Mouse (Mus musculus) heart, embryonic 10.5 days (tissue): ENCODE results near the gene Vav3. TPM values are rescaled to one million over a fixed set of nuclear protein-coding genes. Genes with fewer than 3 reads are reported as not detected.

Experiments
- DNase-seq: peaks from one replicate; pipeline ENCODE4 v3.0.0-alpha.2; 2017; ENCODE audit warnings: low spot score
- H3K27ac ChIP-seq: fragments of 300-500 bp; sonication (generic); 2 replicates; pipeline ENCODE4 v1.5.1; 2016; ENCODE audit warnings: mild to moderate bottlenecking
- H3K27me3 ChIP-seq: fragments of 300-500 bp; sonication (generic); 2 replicates; pipeline ENCODE4 v1.6.1; 2016; ENCODE audit warnings: mild to moderate bottlenecking; ENCODE audit not compliant: poor library complexity, insufficient read depth, severe bottlenecking
- H3K36me3 ChIP-seq: fragments of 300-500 bp; sonication (generic); 2 replicates; pipeline ENCODE4 v1.6.1; 2016; ENCODE audit warnings: mild to moderate bottlenecking, moderate library complexity
- H3K4me1 ChIP-seq: fragments of 300-500 bp; sonication (generic); 2 replicates; pipeline ENCODE4 v1.6.1; 2016; ENCODE audit warnings: mild to moderate bottlenecking
- H3K4me3 ChIP-seq: fragments of 300-500 bp; sonication (generic); 2 replicates; pipeline ENCODE4 v1.5.1; 2016; ENCODE audit warnings: mild to moderate bottlenecking, moderate library complexity
- H3K9me3 ChIP-seq: fragments of 300-500 bp; sonication (generic); 2 replicates; pipeline ENCODE4 v1.6.1; 2016; ENCODE audit warnings: mild to moderate bottlenecking, moderate library complexity
- WGBS: fragments of 180-500 bp; shearing (Covaris S2); methylation state at CpG from one replicate; pipeline ENCODE4 v1.1.7; 2016; 5-methylcytosine and 5-hydroxymethylcytosine counted together
- polyA plus RNA-seq: library from polyadenylated mRNA; unstranded; fragments of >200 nt; fragmentation: Nextera tagmentation; extraction: Ambion mirVana; gene quantifications from 2 replicates; pipeline ENCODE4 v1.2.1, GENCODE M21; 2016

The Vav3 gene
- polyA plus RNA-seq = 9.3 and 9.4 TPM in 2 replicates

DNA sequence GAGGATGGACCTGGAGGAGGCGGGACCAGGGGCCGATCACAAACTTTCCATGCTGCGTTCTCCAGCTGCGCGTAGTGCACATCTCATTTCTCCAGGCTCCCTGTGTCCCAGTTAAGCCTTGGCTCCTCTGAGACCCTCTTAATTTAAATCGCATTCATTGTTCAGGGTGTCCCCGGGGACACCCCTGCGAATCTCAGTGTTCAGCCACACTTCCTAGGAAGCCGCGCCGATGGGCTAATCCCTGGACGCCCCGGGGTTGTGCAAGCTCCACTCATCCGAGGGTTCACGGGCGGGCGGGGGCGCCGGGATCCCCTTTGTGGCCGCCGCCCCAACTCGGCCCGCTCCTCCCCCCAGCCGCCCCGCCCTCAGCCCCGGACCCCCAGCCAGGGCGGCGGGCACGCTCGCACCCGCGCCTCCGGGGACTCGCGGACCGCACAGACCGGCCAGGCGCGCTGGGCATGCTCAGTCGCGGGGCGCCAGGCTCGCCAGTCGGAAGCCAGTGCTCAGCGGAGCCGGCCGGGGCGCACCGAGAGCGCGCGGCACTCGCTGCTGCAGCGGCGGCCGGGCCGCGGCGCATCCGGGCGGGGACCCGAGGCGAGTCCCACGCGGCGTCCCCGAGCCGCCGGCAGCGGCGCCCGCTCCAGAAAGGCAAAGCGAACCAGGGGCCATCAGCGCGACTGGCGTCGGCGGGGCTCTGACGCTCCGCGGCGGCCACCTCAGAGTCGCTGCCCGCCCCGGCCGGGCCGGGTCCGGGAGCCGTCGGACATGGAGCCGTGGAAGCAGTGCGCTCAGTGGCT is at the start of gene Vav3:
Vav3 (plus strand) TSS at position 380 of the 797 bp plus-strand sequence.
- WGBS = under 1% methylated on average over 92 of the region's 92 CpGs
- peak; percentile 83 for DNase-seq
- Histone ChIP-seq H3K27ac (peak within 1 kb of the TSS; percentile 94), H3K9me3 (no peaks in the 10 kb centered on the region), H3K4me3 (peak within 1 kb of the TSS; percentile 89), H3K4me1 (peaks cover 8% of the 10 kb centered on the region; the same call in 1 of the 2 replicates), H3K36me3 (no peaks in the 10 kb centered on the region), H3K27me3 (no peaks in the 10 kb centered on the region)

DNA sequence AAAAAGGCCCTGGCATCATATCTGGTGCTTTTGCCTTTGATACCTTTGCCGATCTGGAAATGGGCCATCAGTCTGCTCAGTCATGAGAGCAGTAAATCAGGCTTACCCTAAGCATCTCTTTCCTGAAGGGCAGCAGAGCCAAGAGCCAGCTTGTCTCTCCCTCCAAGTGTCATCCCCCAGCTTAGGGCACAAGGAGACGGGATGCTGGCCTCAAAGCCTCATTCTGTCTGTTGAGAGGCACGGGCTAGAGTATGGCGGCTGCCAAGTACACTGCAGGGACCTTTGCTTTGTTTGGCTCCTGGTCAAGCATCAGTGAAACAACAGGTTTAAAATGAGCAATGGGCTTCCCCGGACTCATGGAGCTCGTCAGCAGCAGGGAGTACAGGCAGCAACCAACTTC is 41.6 kb upstream of the Vav3 start:
- DNase-seq = no peak
- Histone ChIP-seq H3K9me3 (no peaks in the 10 kb centered on the region), H3K27ac (no peak overlapping the region), H3K4me1 (peaks cover 17% of the 10 kb centered on the region), H3K27me3 (no peaks in the 10 kb centered on the region), H3K36me3 (no peaks in the 10 kb centered on the region), H3K4me3 (no peak overlapping the region)
- WGBS = 61% methylated on average over 6 of the region's 6 CpGs

GRCm38 (mm10) chr3:109299303-109300074 is 41.0 kb upstream of the Vav3 start:
- no peak overlapping the region for H3K27ac ChIP-seq
- no peaks in the 10 kb centered on the region for H3K27me3 ChIP-seq
- H3K4me1 ChIP-seq = peaks cover 16% of the 10 kb centered on the region
- no peak for DNase-seq
- no peaks in the 10 kb centered on the region for H3K9me3 ChIP-seq
- H3K36me3 ChIP-seq = no peaks in the 10 kb centered on the region
- H3K4me3 ChIP-seq = no peak overlapping the region
- 73% methylated on average over 4 of the region's 4 CpGs for WGBS

DNA sequence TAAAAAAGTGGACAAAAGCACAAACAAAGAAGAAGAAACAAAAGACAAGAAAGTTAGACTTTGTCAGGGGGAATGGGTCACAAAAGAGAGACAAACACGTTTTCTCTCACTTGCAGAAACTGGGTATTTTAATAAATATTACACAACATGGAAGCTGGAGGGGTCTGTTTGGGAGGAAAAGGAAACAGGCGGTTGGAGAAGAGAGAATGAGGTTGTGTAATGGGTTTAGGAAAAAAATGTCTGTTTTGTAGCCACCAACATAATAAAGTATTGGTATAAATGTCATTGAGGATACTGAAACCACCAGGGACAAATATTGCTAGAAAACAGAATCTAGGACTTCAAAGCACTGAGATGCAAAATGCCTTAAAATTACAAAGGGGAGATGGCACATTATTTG is 38.4 kb upstream of the Vav3 start:
- Histone ChIP-seq H3K4me1 (peaks cover 8% of the 10 kb centered on the region), H3K27me3 (no peaks in the 10 kb centered on the region), H3K36me3 (no peaks in the 10 kb centered on the region), H3K9me3 (no peaks in the 10 kb centered on the region), H3K27ac (no peak overlapping the region), H3K4me3 (no peak overlapping the region)
- 73% methylated on average over 2 of the region's 2 CpGs for WGBS
- no peak for DNase-seq

- peaks cover 12% of the 10 kb centered on the region for H3K4me1 ChIP-seq
- no peaks in the 10 kb centered on the region for H3K9me3 ChIP-seq
- no peaks in the 10 kb centered on the region for H3K36me3 ChIP-seq
- DNase-seq = no peak
- no peaks in the 10 kb centered on the region for H3K27me3 ChIP-seq
- 75% methylated on average over 7 of the region's 7 CpGs for WGBS
- H3K27ac ChIP-seq = no peak overlapping the region
- H3K4me3 ChIP-seq = no peak overlapping the region
Observed at GRCm38 (mm10) chr3:109307406-109307805, 33.0 kb upstream of the Vav3 start.

- DNase-seq = no peak
- Histone ChIP-seq H3K4me1 (peaks cover 12% of the 10 kb centered on the region), H3K36me3 (no peaks in the 10 kb centered on the region), H3K27ac (no peak overlapping the region), H3K9me3 (no peaks in the 10 kb centered on the region), H3K27me3 (no peaks in the 10 kb centered on the region), H3K4me3 (no peak overlapping the region)
- 41% methylated on average over 3 of the region's 3 CpGs for WGBS
Observed at GRCm38 (mm10) chr3:109308468-109308867, 32.0 kb upstream of the Vav3 start.

DNA sequence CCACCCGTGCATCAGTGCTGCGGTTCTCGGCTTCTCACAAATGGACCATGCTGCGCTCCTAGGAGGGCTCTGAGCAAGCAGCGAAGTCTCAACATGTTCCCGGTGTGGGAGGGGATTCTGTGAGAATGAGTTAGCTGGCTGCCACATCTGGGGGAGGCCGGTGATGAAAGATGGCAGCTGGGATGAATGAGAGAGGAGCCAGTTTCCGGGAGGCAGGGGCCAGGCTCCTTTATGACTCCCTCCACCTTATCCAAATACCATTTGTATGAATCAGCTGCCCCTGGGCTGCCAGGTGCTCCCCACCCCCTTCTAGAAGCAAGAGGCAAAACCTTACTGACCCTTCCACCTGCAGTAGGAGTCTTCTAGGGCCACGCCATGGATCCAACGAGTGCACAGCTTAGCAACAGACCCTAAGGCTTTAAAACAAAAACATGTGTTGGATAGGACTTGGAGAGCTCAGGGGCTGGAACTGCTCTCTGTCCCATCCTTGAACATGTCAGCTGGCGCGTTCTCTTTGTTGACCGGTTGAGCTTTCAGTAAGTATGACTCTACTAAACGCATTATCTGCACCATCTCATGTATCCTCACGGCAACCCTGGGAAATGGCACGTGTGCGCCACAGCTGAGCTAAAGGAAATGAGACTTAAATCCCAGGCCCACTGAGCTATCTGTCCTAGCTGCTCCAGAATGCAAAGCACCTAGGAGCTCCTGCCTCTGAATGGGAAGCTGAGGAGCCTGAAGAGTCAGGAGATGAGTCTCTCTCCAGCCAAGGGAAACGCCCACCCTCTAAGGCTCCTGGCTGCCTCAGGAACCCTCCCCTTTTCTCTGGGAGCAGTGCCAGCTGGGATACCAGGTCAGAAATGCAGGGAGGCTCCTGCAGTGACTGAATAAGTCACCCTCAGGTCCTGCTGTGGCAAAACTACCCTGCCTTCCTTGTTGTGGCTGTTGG is 30.9 kb upstream of the Vav3 start:
- DNase-seq = peak; percentile 83
- no peaks in the 10 kb centered on the region for H3K27me3 ChIP-seq
- no peak overlapping the region for H3K4me3 ChIP-seq
- no peak overlapping the region; the same call in 1 of the 2 replicates for H3K27ac ChIP-seq
- H3K9me3 ChIP-seq = no peaks in the 10 kb centered on the region
- WGBS = 70% methylated on average over 18 of the region's 18 CpGs
- H3K36me3 ChIP-seq = no peaks in the 10 kb centered on the region
- H3K4me1 ChIP-seq = peaks cover 12% of the 10 kb centered on the region

GRCm38 (mm10) chr3:109311172-109311824 is 29.2 kb upstream of the Vav3 start:
- H3K4me1 ChIP-seq = peaks cover 12% of the 10 kb centered on the region
- H3K36me3 ChIP-seq = no peaks in the 10 kb centered on the region
- WGBS = 87% methylated on average over 6 of the region's 6 CpGs
- no peak for DNase-seq
- no peaks in the 10 kb centered on the region for H3K27me3 ChIP-seq
- no peak overlapping the region for H3K4me3 ChIP-seq
- H3K27ac ChIP-seq = no peak overlapping the region
- no peaks in the 10 kb centered on the region for H3K9me3 ChIP-seq

DNA sequence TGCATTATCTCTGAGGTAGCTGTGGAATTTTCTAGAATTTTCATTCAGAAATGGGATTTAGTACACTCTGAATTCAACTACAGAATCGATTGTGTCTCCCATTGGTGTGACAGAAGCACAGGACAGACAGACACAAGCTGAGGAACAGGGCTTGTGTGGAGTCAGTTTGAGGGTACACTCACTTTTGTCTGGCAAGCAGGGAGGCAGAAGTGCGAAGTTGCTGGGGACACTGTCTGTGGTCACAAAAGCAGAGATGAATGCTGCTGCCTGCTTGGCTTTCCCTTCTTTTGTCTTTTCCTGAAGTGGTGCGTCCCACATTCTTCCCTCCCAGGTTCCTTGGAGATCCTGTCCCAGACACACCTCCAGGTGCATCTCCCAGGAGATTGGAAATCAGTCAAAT is 28.6 kb upstream of the Vav3 start:
- 87% methylated on average over 3 of the region's 3 CpGs for WGBS
- H3K4me1 ChIP-seq = peaks cover 12% of the 10 kb centered on the region
- DNase-seq = no peak
- no peaks in the 10 kb centered on the region for H3K27me3 ChIP-seq
- no peaks in the 10 kb centered on the region for H3K36me3 ChIP-seq
- H3K4me3 ChIP-seq = no peak overlapping the region
- H3K27ac ChIP-seq = no peak overlapping the region
- H3K9me3 ChIP-seq = no peaks in the 10 kb centered on the region

DNA sequence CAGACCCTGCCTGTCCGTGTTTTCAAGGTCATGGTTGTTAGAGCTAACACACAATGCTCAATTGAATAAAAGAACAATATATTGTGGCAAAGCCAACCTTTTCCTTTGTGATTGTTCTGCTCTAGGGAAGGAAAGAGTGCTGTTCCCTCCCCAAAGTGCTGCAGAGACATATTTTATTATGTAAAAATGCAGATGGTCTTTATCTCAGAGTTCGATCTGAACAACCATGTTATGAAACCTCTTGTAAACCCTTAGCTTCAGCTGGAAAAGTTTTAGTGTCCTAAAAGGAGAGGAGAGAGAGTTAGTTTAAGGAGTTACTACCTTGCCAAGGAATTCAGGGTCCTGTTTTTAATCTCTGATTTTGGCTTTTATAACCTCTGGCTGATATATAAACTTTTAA is 27.0 kb upstream of the Vav3 start:
- Histone ChIP-seq H3K27me3 (no peaks in the 10 kb centered on the region), H3K9me3 (no peaks in the 10 kb centered on the region), H3K36me3 (no peaks in the 10 kb centered on the region), H3K4me1 (peaks cover 12% of the 10 kb centered on the region), H3K27ac (no peak overlapping the region), H3K4me3 (no peak overlapping the region)
- no peak for DNase-seq
- WGBS = 79% methylated on average over 2 of the region's 2 CpGs

DNA sequence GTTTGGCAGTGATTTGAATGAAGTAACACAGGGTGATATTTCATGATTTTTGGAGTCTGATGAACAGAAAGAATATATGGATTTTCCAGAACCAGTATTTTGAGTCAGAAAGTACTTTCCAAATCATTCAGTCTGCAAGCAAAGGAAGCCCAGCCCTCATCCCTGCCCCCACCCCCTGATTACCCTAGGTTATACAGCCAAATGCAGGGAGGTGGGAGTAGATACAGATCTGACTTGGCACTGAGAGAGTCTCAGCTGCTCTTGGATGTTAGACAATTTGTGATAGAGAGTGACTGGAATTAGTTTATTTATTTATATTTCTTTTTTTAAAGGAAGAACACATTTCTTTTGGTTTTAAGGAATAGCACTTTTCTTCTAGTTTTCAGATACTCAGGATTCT is 18.2 kb upstream of the Vav3 start:
- no peaks in the 10 kb centered on the region for H3K27me3 ChIP-seq
- H3K4me3 ChIP-seq = no peak overlapping the region
- H3K36me3 ChIP-seq = no peaks in the 10 kb centered on the region
- DNase-seq = no peak
- H3K4me1 ChIP-seq = peaks cover 7% of the 10 kb centered on the region; the same call in 1 of the 2 replicates
- H3K27ac ChIP-seq = no peak overlapping the region
- no peaks in the 10 kb centered on the region for H3K9me3 ChIP-seq
